Mouse (Mus musculus): Measurements from ENCODE around the gene Cks2.

Cks2 gene

DNA sequence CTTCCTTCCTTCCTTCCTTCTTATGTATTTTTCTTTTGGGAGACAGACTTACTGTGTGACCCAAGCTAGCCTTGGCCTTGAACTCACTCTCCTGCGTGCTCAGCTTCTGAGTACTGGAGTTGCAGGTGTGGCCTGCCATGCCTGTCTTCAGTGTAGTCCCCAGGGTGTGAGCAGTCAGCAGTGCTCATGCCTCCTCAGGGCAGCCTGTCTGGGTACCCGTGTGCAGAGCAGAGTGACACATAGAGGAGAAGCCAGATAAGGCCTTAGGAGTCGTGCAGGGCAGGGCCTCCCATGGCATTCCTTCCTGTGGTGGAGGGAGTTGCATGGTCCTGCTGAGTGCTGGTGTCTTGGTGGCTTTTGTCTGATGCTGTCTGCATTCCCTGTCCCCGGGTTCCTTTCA, 34.3 kb downstream of the Cks2 start:
- DNase-seq (ENCODE audit: low read depth, low spot score) = no peak

DNA sequence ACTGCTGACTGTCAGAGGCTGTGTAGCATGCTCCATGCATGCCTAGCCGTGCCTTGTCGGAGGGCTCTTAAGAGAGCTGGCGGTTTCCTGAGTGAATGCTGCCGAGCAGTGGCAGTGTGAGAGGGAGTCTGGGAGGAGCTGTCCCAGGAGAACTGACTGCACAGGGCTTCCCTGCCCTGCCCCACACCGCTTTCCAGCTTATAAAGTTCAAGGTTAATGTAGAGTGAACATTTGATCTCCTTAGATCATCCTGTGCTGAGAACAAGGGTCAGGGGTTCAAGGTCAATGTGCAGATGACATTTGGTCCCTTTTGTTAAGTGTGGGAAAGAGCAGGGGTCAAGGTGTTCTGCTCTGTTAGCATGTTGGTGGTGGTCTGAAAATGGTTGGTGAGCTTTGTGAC, 36.0 kb downstream of the Cks2 start:
- no peak for DNase-seq (ENCODE audit: low read depth, low spot score)

DNA sequence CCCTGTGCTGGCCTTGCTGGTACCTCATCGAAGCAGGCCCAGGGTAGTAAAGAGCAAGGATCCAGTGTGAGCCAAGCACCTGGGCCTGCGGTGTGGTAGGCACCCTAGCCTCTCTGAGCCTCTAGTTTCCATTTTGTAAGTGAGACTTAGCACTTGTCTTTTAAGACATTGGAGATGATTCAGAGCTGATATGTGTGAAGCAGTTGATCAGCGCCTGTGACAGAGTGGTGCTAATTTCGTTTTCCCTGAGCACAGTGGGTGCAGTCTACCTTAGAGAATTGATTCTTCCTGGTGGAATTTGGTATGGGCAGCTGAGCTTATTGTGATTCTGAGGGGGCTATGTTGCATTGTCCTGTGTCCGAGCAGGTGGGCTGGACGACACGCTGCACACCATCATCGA, 36.6 kb downstream of the Cks2 start:
- DNase-seq (ENCODE audit: low read depth, low spot score) = no peak

DNA sequence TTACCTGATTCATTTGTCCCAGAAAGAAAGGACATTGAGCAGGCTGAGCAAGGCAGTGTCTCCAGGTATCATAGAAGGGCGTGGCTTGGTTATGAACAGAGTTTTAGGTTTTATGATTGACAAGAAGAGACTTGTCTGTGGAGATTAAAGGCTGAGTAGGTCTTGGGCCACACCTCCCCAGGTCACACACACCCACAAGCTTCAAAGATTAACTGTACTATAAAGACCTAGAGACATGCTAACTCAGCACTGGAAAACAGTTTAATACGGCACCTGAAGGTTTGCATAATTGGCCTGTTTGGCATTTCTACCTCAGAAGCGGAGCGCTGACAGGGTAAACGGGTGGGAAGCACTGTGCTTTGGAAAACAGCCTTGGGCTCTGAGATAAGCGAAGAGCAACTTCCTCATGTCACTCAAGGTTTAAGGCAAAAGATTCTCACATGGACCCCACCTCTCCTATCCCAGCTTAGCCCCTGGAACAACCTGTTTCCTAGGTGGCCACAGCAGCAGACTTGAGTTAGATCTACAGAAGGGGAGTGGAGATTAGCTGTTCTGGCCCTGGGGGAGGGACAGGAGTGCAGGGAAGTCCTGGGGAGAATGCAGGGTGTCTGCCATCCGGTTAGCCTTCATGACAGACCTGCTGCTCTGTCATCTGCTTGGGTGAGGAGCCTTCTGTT, 40.4 kb downstream of the Cks2 start:
- DNase-seq (ENCODE audit: low read depth, low spot score) = no peak

DNA sequence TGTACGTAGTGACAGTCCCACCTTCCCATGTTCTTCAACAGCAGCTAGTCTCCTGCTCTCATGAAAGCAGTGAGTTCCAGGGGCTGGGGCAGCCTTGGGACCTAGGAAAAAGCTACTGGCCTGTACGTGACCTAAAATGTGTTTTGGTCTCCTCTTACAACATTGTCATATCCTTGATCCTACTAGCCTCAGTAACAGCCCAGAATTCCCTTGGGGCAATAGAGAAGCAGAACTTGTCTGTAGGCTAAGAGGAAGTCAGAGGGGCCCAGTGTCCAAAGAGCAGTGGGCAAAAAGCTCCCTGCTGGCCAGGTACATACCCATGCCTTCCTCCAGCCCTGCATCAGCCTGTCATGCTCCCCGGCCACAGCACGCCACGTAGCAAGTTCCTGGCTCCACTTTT, 41.9 kb downstream of the Cks2 start:
- no peak for DNase-seq (ENCODE audit: low read depth, low spot score)

DNA sequence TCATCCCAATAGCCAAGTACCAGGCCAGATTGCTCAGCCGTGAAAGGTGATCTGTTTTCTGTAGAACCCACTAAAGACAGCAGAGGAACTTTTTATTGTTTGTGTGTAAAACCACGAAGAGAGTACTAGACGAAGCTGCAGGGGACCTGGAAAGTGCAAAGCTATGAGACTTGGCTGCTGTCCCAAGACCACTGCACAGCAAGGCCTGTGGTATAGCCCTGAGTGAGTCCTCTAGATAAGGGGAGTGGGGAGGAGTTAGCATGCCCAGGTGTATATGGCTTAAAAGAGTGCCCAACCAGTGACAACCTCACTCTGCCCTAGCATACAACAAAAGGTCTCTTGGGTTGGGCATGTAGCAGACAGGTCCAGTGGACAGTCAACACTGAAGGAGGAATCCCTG, 43.7 kb downstream of the Cks2 start:
- no peak for DNase-seq (ENCODE audit: low read depth, low spot score)

DNA sequence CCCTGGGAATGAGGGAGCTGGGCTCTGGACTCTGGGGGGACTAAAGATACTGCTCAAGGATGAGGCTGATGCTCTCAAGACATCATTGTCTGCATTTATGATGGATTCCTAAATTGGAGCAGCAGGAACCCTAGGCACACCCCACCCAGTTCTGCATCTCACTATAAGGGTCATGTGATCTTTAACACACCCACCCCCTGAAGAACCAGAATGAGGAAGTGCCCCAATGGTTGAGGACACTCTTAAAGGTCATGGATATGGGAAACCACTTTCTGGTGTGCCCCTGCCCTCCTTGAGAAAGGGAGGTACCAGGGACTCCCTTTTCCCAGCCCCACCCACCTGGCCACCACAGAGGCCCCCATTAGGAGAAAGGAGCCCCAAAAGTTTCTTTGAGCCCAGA, 51.4 kb downstream of the Cks2 start:
- DNase-seq (ENCODE audit: low read depth, low spot score) = no peak

DNA sequence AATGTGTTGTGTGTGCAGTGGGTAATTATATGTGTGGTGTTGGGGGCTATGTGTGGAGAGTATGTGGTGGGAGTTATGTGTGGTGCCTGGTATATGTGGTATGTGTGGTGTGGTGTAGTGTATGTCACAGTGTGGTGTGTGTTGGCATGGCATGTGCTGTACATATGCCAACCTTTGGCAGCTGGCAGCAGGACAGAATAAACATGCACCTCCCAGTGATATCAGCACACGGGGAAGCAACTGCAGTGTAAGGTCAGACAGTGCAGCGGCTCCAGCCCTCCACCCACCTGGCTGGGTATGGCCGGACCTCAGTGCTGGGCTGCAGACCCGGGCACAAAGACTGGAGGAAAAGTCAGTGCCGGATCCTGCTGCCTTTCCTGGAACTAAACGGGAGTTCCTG, 52.4 kb downstream of the Cks2 start:
- DNase-seq (ENCODE audit: low read depth, low spot score) = no peak

DNA sequence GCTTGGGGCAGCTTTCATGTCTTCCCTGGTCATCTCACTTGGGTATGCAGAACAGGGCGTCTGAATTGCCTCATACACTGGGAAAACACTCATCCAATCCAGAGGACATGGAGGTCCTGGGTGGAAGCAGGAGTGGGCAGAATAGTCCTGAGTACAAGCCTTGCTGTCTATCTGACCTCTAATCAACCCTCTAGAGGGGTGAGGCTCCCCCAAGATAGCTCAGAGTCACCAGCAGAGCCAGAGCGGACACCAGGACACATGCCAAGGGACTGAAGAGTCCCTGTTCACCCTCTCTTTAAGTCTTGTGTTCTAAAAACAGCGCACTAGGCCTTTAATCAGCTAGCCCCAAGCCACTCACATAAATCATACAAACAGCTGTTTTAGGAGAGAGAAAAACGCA, 52.9 kb downstream of the Cks2 start:
- DNase-seq (ENCODE audit: low read depth, low spot score) = no peak

DNA sequence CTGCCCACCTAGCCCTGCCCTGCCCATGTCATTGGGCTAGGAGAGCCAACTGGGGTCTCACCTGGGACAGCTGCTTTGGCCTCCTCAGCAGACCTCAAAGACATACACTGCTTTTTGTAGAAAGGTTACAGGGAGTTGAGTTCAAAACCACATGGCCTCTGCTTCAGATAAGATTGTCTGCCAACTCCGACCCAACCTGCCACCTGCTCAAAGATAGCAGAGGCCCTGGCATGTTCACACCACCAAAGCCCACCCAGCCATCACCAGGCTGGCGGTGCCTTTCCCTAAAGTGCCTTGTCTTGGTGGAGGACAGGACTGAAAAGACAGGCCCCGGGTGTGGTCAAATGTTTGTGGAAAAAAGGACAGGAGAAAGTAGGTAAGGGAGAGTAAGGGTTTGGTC, 53.3 kb downstream of the Cks2 start:
- DNase-seq (ENCODE audit: low read depth, low spot score) = no peak

Measured in WW6 (cell line).